Comparison of ENCODE assay signal across 7 mouse cellular contexts in the genomic region with DNA sequence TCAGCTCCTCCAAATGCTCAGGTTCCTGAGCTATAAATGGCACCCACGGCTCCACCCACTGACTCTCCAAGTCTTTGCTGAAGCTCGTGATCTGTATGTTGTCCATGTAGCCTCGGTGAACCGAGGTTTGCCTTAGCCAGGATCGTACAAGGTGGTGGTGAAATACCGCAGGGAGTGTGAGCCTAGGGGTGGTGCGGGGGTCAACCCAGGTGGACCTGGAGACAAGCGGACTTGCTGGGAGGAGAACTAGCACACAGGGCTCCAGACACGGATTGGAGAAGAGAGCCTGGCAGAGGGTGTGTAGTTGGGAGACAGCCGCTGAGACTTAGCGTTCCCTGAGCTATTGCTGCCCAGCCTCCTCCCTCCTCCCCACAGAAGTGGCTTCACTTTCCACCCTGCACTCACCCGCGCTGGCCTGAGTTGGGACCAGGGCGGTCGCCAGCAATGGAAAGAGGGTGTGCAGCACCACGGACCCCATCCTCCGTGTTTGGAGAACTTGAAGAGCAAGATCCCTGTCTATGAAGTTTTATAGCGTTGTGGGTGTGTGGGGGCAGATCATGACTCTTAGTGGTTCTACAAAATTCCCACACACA. TPM values are rescaled to one million over a fixed set of nuclear protein-coding genes. Genes with fewer than 3 reads are reported as not detected.
DNase-seq lines count a peak whose midpoint lies in the region; ATAC-seq and TF ChIP-seq lines count a peak whose summit lies in the region.

A gene (minus strand): TSS at position 17 of the 593 bp plus-strand sequence.

- 0 out of 2 replicates have a peak, but pooled peaks cover 8% of the 10 kb centered on the region for H3K4me1 ChIP-seq in lung, embryonic 14.5 days (ENCODE audit: insufficient read depth)
- H3K4me1 ChIP-seq in hindbrain, embryonic 16.5 days (ENCODE audit: control insufficient read depth, insufficient read depth, low read depth, low read length): no peaks in the 10 kb centered on the region

- no peak for TF ChIP-seq CTCF in lung, embryonic 14.5 days (IDR thresholded peaks at IDR 0.05; ENCODE audit: low read depth)

- peak within 1 kb of the TSS; percentile 50 for H3K4me2 ChIP-seq in lung, embryonic 14.5 days
- 0 out of 2 replicates have a peak within 1 kb of the TSS, but pooled peaks have one; percentile 16 for H3K4me2 ChIP-seq in hindbrain, embryonic 16.5 days (ENCODE audit: low read length)

- H3K9me3 ChIP-seq in lung, embryonic 14.5 days (ENCODE audit: low read depth, low read length): no peaks in the 10 kb centered on the region
- no peaks in the 10 kb centered on the region for H3K9me3 ChIP-seq in hindbrain, embryonic 16.5 days (ENCODE audit: control insufficient read depth, low read length)

- no peak within 1 kb of the TSS; the same call in 1 of the 2 replicates for H3K4me3 ChIP-seq in lung, embryonic 14.5 days (ENCODE audit: low read depth, low read length)
- no peak within 1 kb of the TSS for H3K4me3 ChIP-seq in hindbrain, embryonic 16.5 days (ENCODE audit: low read length)

- no peaks in the 10 kb centered on the region for H3K36me3 ChIP-seq in lung, embryonic 14.5 days (ENCODE audit: insufficient read depth)
- no peaks in the 10 kb centered on the region for H3K36me3 ChIP-seq in hindbrain, embryonic 16.5 days (ENCODE audit: control insufficient read depth, insufficient read depth, low read length)

- H3K9ac ChIP-seq in lung, embryonic 14.5 days: no peak within 1 kb of the TSS
- no peak within 1 kb of the TSS for H3K9ac ChIP-seq in hindbrain, embryonic 16.5 days (ENCODE audit: low read depth, low read length)

- 0 out of 2 replicates have a peak, but pooled peaks cover 4% of the 10 kb centered on the region for H3K27me3 ChIP-seq in lung, embryonic 14.5 days (ENCODE audit: insufficient read depth, low read length)
- H3K27me3 ChIP-seq in hindbrain, embryonic 16.5 days (replicated peaks; ENCODE audit: control insufficient read depth, insufficient read depth, low read length): no peaks in the 10 kb centered on the region

- 8% methylated on average over 18 of the region's 18 CpGs for WGBS in lung, embryonic 14.5 days
- WGBS in hindbrain, embryonic 16.5 days: 17% methylated on average over 18 of the region's 18 CpGs

- no peak for DNase-seq in lung, embryonic 14.5 days
- DNase-seq in lung, postnatal 25 days (ENCODE audit: low spot score): no peak
- peak; percentile 57 to 74 for DNase-seq in frontal cortex, postnatal 36 days (ENCODE audit: low spot score in 2 of 2)
- DNase-seq in cerebellum, adult 18-20 months: no peak
- DNase-seq in c-Kit-positive CD71-positive TER-119-positive erythroid progenitor cells, embryonic 14.5 days (ENCODE audit: low spot score): no peak

- ATAC-seq in lung, embryonic 14.5 days (ENCODE audit: insufficient read depth): peak; percentile 41; the same call in 1 of the 2 replicates
- ATAC-seq in hindbrain, embryonic 16.5 days: no peak
- peak; percentile 13; the same call in 1 of the 2 replicates for ATAC-seq in monocyte, adult 5-6 weeks (replicated peaks; ENCODE audit: insufficient number of reproducible peaks, low FRiP score, low TSS enrichment, poor library complexity, severe bottlenecking)

- no peak within 1 kb of the TSS for H3K27ac ChIP-seq in lung, embryonic 14.5 days (ENCODE audit: low read depth)
- no peak within 1 kb of the TSS for H3K27ac ChIP-seq in hindbrain, embryonic 16.5 days (ENCODE audit: low read depth, low read length)

RNA-seq across cellular contexts. Expression of the gene that starts here (rescaled TPM):
- polyA plus RNA-seq in lung, embryonic 14.5 days (2014; fragmentation: Nextera tagmentation; extraction: Ambion mirVana): not detected in 2 replicates
- 0.36 and 0.50 TPM in 2 replicates for polyA plus RNA-seq in hindbrain, embryonic 16.5 days (2015; fragmentation: Nextera tagmentation; extraction: Ambion mirVana)
- total RNA-seq in monocyte, adult 5-6 weeks (2017): not detected in 3 replicates

Comparison
In these comparisons a context has a peak if more than half of its experiments do, and no peak if none do; other contexts are left out.
1. Peak in ATAC-seq and H3K4me2 ChIP-seq in lung, embryonic 14.5 days; RNA of the gene not detected or under 1 TPM.
2. Peak in ATAC-seq in monocyte, adult 5-6 weeks; RNA of the gene not detected or under 1 TPM.
3. DNase-seq: peak in frontal cortex, postnatal 36 days (2 of 2); none in lung, embryonic 14.5 days (single experiment), lung, postnatal 25 days (single experiment), cerebellum, adult 18-20 months (0 of 2) and c-Kit-positive CD71-positive TER-119-positive erythroid progenitor cells, embryonic 14.5 days (single experiment).